Mouse (Mus musculus) left cerebral cortex, postnatal 14 days (tissue): ENCODE data around the gene Zfp408. TPM values are rescaled to one million over a fixed set of nuclear protein-coding genes. Genes with fewer than 3 reads are reported as not detected.

Experiments
- DNase-seq, 2 experiments: peaks; one replicate each; pipeline ENCODE4 v3.0.0; 2021 to 2022; ENCODE audit warnings: low spot score in 2 of 2, mixed read lengths in 1 of 2
- intact Hi-C: fragments of 180-260 bp; cut with DNase I; formaldehyde crosslinking; loops from one replicate; pipeline ENCODE4 v1.15.1; 2025
- total RNA-seq, 2 experiments: library from RNA; stranded (reverse); gene quantifications; 2 replicates each; pipeline ENCODE4 v1.2.3; 2021

Gene Zfp408
- total RNA-seq, 2 experiments from 2014 or later, result 11.1 to 13.3 TPM

- no peak for DNase-seq
- intact Hi-C loops, result no loop called here
Observed at GRCm38 (mm10) chr2:91655388-91655787, 5.8 kb upstream of the Zfp408 start.

- peak in 1 of 2 experiments; percentile 74 for DNase-seq
- intact Hi-C loops, result no loop called here
Observed at GRCm38 (mm10) chr2:91652863-91653262, 3.3 kb upstream of the Zfp408 start.

GRCm38 (mm10) chr2:91651458-91652258 lies 2.1 kb upstream of the Zfp408 start:
- no peak for DNase-seq
- intact Hi-C loops, result no loop called here

- intact Hi-C loops, result no loop called here
- DNase-seq, result no peak
Observed at GRCm38 (mm10) chr2:91650360-91650995, 887 bp upstream of the Zfp408 start.

GRCm38 (mm10) chr2:91649152-91649551 lies 439 bp downstream of the Zfp408 start:
- no peak for DNase-seq
- intact Hi-C loops, result no loop called here

GRCm38 (mm10) chr2:91646733-91647132 lies 2.9 kb downstream of the Zfp408 start:
- peak; percentile 64 to 78 for DNase-seq
- intact Hi-C loops, result no loop called here

GRCm38 (mm10) chr2:91645811-91646210 lies 3.8 kb downstream of the Zfp408 start:
- DNase-seq, result no peak
- intact Hi-C loops, result no loop called here

GRCm38 (mm10) chr2:91645354-91645753 lies 4.2 kb downstream of the Zfp408 start:
- intact Hi-C loops, result no loop called here
- DNase-seq, result no peak

GRCm38 (mm10) chr2:91644021-91644420 lies 5.6 kb downstream of the Zfp408 start:
- DNase-seq, result no peak
- intact Hi-C loops, result no loop called here

GRCm38 (mm10) chr2:91642825-91643415 lies 6.7 kb downstream of the Zfp408 start:
- intact Hi-C loops, result no loop called here
- DNase-seq, result no peak

- DNase-seq, result no peak
- intact Hi-C loops, result no loop called here
Observed at GRCm38 (mm10) chr2:91638931-91639330, 10.7 kb downstream of the Zfp408 start.

GRCm38 (mm10) chr2:91636727-91637338 lies 12.8 kb downstream of the Zfp408 start:
- DNase-seq, result no peak
- intact Hi-C loops, result no loop called here

- no peak for DNase-seq
- intact Hi-C loops, result no loop called here
Observed at GRCm38 (mm10) chr2:91636229-91636628, 13.4 kb downstream of the Zfp408 start, which contains the start of gene F2. Gene F2 (minus strand): TSS chr2:91636414.

- intact Hi-C loops, result no loop called here
- no peak for DNase-seq
Observed at GRCm38 (mm10) chr2:91635486-91635885, 14.1 kb downstream of the Zfp408 start.

GRCm38 (mm10) chr2:91634841-91635240 lies 14.8 kb downstream of the Zfp408 start:
- intact Hi-C loops, result no loop called here
- peak in 1 of 2 experiments; percentile 45 for DNase-seq

- DNase-seq, result no peak
- intact Hi-C loops, result no loop called here
Observed at GRCm38 (mm10) chr2:91633334-91633977, 16.1 kb downstream of the Zfp408 start.

- intact Hi-C loops, result no loop called here
- DNase-seq, result no peak
Observed at GRCm38 (mm10) chr2:91632316-91632715, 17.3 kb downstream of the Zfp408 start.

- intact Hi-C loops, result no loop called here
- no peak for DNase-seq
Observed at GRCm38 (mm10) chr2:91631826-91632225, 17.8 kb downstream of the Zfp408 start.

GRCm38 (mm10) chr2:91630384-91630783 lies 19.2 kb downstream of the Zfp408 start:
- intact Hi-C loops, result no loop called here
- DNase-seq, result no peak

- intact Hi-C loops, result no loop called here
- DNase-seq, result no peak
Observed at GRCm38 (mm10) chr2:91629682-91630081, 19.9 kb downstream of the Zfp408 start.
